Mouse (Mus musculus): ENCODE results near the gene Sec61g. TPM values are rescaled to one million over a fixed set of nuclear protein-coding genes. Genes with fewer than 3 reads are reported as not detected.
A peak's percentile ranks its signal among the peaks of the same experiment; 100 is the strongest.

The Sec61g gene
- 33.0 and 35.5 TPM in 2 replicates for polyA plus RNA-seq (2015; fragmentation: Nextera tagmentation; extraction: Ambion mirVana)

- peak; percentile 100 for ATAC-seq (ENCODE audit: low FRiP score, low TSS enrichment)
- Histone ChIP-seq H3K4me1 (replicated peaks; ENCODE audit: control insufficient read depth, insufficient read depth) (no peaks in the 10 kb centered on the region), H3K36me3 (ENCODE audit: control insufficient read depth, insufficient read depth, low read length) (peaks cover 9% of the 10 kb centered on the region; the same call in 1 of the 2 replicates), H3K27me3 (ENCODE audit: control insufficient read depth, insufficient read depth, low read length) (no peaks in the 10 kb centered on the region), H3K4me3 (ENCODE audit: low read depth, low read length) (peak within 1 kb of the TSS; percentile 95), H3K27ac (replicated peaks) (peak within 1 kb of the TSS; percentile 94), H3K4me2 (replicated peaks; ENCODE audit: low read depth) (peak within 1 kb of the TSS; percentile 64), H3K9me3 (ENCODE audit: control insufficient read depth, low read length) (no peaks in the 10 kb centered on the region), H3K9ac (ENCODE audit: low read length) (peak within 1 kb of the TSS; percentile 96)
- WGBS, result 0% methylated on average over 35 of the region's 35 CpGs
- TF ChIP-seq EP300 (optimal IDR thresholded peaks at IDR 0.05), result no peak
- no peak for TF ChIP-seq CTCF (IDR thresholded peaks at IDR 0.05; ENCODE audit: low read depth)
- DNase-seq (ENCODE audit: low spot score), result peak; percentile 93
These were observed at the start of gene Sec61g for GRCm38 (mm10) chr11:16508052-16508654. Gene Sec61g (minus strand): TSS chr11:16508484.

GRCm38 (mm10) chr11:16546421-16547163 lies 38.3 kb upstream of the Sec61g start:
- no peaks in the 10 kb centered on the region for H3K9me3 ChIP-seq (ENCODE audit: control insufficient read depth, low read length)
- no peak for TF ChIP-seq EP300 (optimal IDR thresholded peaks at IDR 0.05)
- TF ChIP-seq CTCF (IDR thresholded peaks at IDR 0.05; ENCODE audit: low read depth), result no peak
- no peak for DNase-seq (ENCODE audit: low spot score)
- no peak overlapping the region for H3K4me2 ChIP-seq (replicated peaks; ENCODE audit: low read depth)
- no peak overlapping the region for H3K9ac ChIP-seq (ENCODE audit: low read length)
- no peak overlapping the region for H3K4me3 ChIP-seq (ENCODE audit: low read depth, low read length)
- 37% methylated on average over 5 of the region's 5 CpGs for WGBS
- no peak for ATAC-seq (ENCODE audit: low FRiP score, low TSS enrichment)
- no peak overlapping the region for H3K27ac ChIP-seq (replicated peaks)
- H3K27me3 ChIP-seq (ENCODE audit: control insufficient read depth, insufficient read depth, low read length), result no peaks in the 10 kb centered on the region
- no peaks in the 10 kb centered on the region for H3K36me3 ChIP-seq (ENCODE audit: control insufficient read depth, insufficient read depth, low read length)
- H3K4me1 ChIP-seq (replicated peaks; ENCODE audit: control insufficient read depth, insufficient read depth), result no peaks in the 10 kb centered on the region

GRCm38 (mm10) chr11:16537379-16537778 lies 29.1 kb upstream of the Sec61g start:
- TF ChIP-seq CTCF (IDR thresholded peaks at IDR 0.05; ENCODE audit: low read depth) (no peak), EP300 (optimal IDR thresholded peaks at IDR 0.05) (no peak)
- Histone ChIP-seq H3K4me2 (replicated peaks; ENCODE audit: low read depth) (no peak overlapping the region), H3K9ac (ENCODE audit: low read length) (no peak overlapping the region), H3K27me3 (ENCODE audit: control insufficient read depth, insufficient read depth, low read length) (no peaks in the 10 kb centered on the region), H3K36me3 (ENCODE audit: control insufficient read depth, insufficient read depth, low read length) (no peaks in the 10 kb centered on the region), H3K9me3 (ENCODE audit: control insufficient read depth, low read length) (no peaks in the 10 kb centered on the region), H3K4me3 (ENCODE audit: low read depth, low read length) (no peak overlapping the region), H3K27ac (replicated peaks) (no peak overlapping the region), H3K4me1 (replicated peaks; ENCODE audit: control insufficient read depth, insufficient read depth) (no peaks in the 10 kb centered on the region)
- DNase-seq (ENCODE audit: low spot score), result no peak
- ATAC-seq (ENCODE audit: low FRiP score, low TSS enrichment), result no peak
- 82% methylated on average over 1 of the region's 1 CpGs for WGBS

- no peaks in the 10 kb centered on the region for H3K9me3 ChIP-seq (ENCODE audit: control insufficient read depth, low read length)
- H3K27me3 ChIP-seq (ENCODE audit: control insufficient read depth, insufficient read depth, low read length), result no peaks in the 10 kb centered on the region
- no peak overlapping the region for H3K4me2 ChIP-seq (replicated peaks; ENCODE audit: low read depth)
- ATAC-seq (ENCODE audit: low FRiP score, low TSS enrichment) (no peak), DNase-seq (ENCODE audit: low spot score) (no peak)
- no peaks in the 10 kb centered on the region for H3K36me3 ChIP-seq (ENCODE audit: control insufficient read depth, insufficient read depth, low read length)
- H3K4me1 ChIP-seq (replicated peaks; ENCODE audit: control insufficient read depth, insufficient read depth), result no peaks in the 10 kb centered on the region
- TF ChIP-seq EP300 (optimal IDR thresholded peaks at IDR 0.05) (no peak), CTCF (IDR thresholded peaks at IDR 0.05; ENCODE audit: low read depth) (no peak)
- WGBS, result 61% methylated on average over 5 of the region's 5 CpGs
- no peak overlapping the region for H3K9ac ChIP-seq (ENCODE audit: low read length)
- H3K27ac ChIP-seq (replicated peaks), result no peak overlapping the region
- no peak overlapping the region for H3K4me3 ChIP-seq (ENCODE audit: low read depth, low read length)
These were observed 26.6 kb upstream of the Sec61g start for GRCm38 (mm10) chr11:16534582-16535553.

DNA sequence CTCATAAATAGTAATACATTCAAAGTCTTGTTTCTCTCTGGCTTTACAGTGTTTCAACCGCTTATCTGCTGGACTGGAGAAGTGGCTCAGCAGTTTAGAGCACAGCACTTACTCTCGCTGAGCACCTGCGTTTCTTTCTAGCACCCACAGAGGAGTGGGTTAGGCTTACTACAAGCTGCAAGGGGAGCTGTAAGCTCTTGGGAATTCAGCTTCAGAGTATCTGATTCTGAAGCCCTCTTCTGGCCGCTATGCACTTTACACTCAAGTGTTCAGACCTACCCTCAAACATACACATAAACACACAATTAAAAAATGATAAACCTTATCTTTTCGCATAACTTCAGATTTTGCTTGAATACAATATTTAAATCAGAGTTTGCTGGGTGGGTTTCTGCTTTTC lies 24.6 kb upstream of the Sec61g start:
- H3K36me3 ChIP-seq (ENCODE audit: control insufficient read depth, insufficient read depth, low read length), result no peaks in the 10 kb centered on the region
- H3K9ac ChIP-seq (ENCODE audit: low read length), result no peak overlapping the region
- H3K4me1 ChIP-seq (replicated peaks; ENCODE audit: control insufficient read depth, insufficient read depth), result no peaks in the 10 kb centered on the region
- no peak overlapping the region for H3K4me3 ChIP-seq (ENCODE audit: low read depth, low read length)
- no peaks in the 10 kb centered on the region for H3K9me3 ChIP-seq (ENCODE audit: control insufficient read depth, low read length)
- H3K27me3 ChIP-seq (ENCODE audit: control insufficient read depth, insufficient read depth, low read length), result no peaks in the 10 kb centered on the region
- 29% methylated on average over 5 of the region's 5 CpGs for whole genome bisulfite sequencing
- TF ChIP-seq CTCF (IDR thresholded peaks at IDR 0.05; ENCODE audit: low read depth), result peak; percentile 68
- no peak for TF ChIP-seq EP300 (optimal IDR thresholded peaks at IDR 0.05)
- no peak for ATAC-seq (ENCODE audit: low FRiP score, low TSS enrichment)
- no peak for DNase-seq (ENCODE audit: low spot score)
- H3K27ac ChIP-seq (replicated peaks), result no peak overlapping the region
- no peak overlapping the region for H3K4me2 ChIP-seq (replicated peaks; ENCODE audit: low read depth)

Data from stomach, postnatal 0 days (tissue).